Mouse (Mus musculus) lung, embryonic 15.5 days (tissue): Measurements from ENCODE around the gene Soga1. TPM values are rescaled to one million over a fixed set of nuclear protein-coding genes. Genes with fewer than 3 reads are reported as not detected.
A peak's percentile ranks its signal among the peaks of the same experiment; 100 is the strongest.

Source experiments
- ATAC-seq: fragments of 200-750 bp; cut with Nextera tagmentation; 2 replicates; pipeline ENCODE4 v1.8.0; 2017; ENCODE audit warnings: moderate number of reproducible peaks, borderline replicate concordance; ENCODE audit not compliant: low FRiP score, low TSS enrichment; ENCODE audit errors: extremely low read depth
- H3K27ac ChIP-seq: fragments of 300-500 bp; sonication (generic); 2 replicates; pipeline ENCODE4 v1.5.1; 2015; ENCODE audit warnings: moderate library complexity, mild to moderate bottlenecking, inconsistent platforms
- H3K27me3 ChIP-seq: fragments of 300-500 bp; sonication (generic); 2 replicates; pipeline ENCODE4 v1.6.1; 2015; ENCODE audit warnings: inconsistent platforms
- H3K36me3 ChIP-seq: fragments of 300-500 bp; sonication (generic); 2 replicates; pipeline ENCODE4 v1.6.1; 2015; ENCODE audit warnings: inconsistent platforms
- H3K4me1 ChIP-seq: fragments of 300-500 bp; sonication (generic); 2 replicates; pipeline ENCODE4 v1.6.1; 2015; ENCODE audit warnings: inconsistent platforms
- H3K4me2 ChIP-seq: fragments of 300-500 bp; sonication (generic); 2 replicates; pipeline ENCODE4 v1.6.1; 2015; ENCODE audit warnings: inconsistent platforms, mild to moderate bottlenecking, moderate library complexity
- H3K4me3 ChIP-seq: fragments of 300-500 bp; sonication (generic); 2 replicates; pipeline ENCODE4 v1.5.1; 2015; ENCODE audit warnings: mild to moderate bottlenecking, inconsistent platforms
- H3K9ac ChIP-seq: fragments of 300-500 bp; sonication (generic); 2 replicates; pipeline ENCODE4 v1.6.1; 2015; ENCODE audit warnings: inconsistent platforms
- H3K9me3 ChIP-seq: fragments of 300-500 bp; sonication (generic); 2 replicates; pipeline ENCODE4 v1.6.1; 2016; ENCODE audit warnings: inconsistent platforms
- WGBS: fragments of 180-500 bp; shearing (Covaris S2); methylation state at CpG from one replicate; pipeline ENCODE4 v1.1.7; 2015; 5-methylcytosine and 5-hydroxymethylcytosine counted together
- polyA plus RNA-seq: library from polyadenylated mRNA; unstranded; fragments of >200 nt; fragmentation: Nextera tagmentation; extraction: Ambion mirVana; gene quantifications from 2 replicates; pipeline ENCODE4 v1.2.1, GENCODE M21; 2015

Gene Soga1
- polyA plus RNA-seq, 1 experiment from 2014 or later = 5.1 TPM

DNA sequence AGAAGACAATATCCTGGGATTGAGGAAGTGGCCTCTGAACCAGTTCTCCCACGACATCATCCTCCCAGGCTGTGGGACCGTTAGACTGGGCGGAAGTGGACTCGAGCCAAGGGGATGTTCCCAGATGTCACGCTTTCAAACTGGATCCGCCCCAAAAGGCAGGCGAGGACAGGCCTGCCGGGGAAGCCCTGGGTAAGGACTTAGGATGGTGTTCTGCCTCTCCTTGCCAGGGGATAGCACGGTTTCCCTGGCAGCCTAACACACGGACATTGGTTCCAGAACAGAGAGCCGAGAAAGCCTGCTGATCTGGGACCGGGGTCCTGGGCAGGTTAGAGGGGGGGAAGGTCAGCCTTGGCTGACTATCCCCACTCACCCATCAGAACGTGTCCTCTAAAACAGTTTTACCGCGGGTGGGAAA lies 1.4 kb downstream of the Soga1 start:
- peak overlapping the region; percentile 96 for H3K27ac ChIP-seq
- 2% methylated on average over 15 of the region's 15 CpGs for WGBS
- peaks cover 59% of the 10 kb centered on the region for H3K4me1 ChIP-seq
- no peaks in the 10 kb centered on the region for H3K27me3 ChIP-seq
- peak; percentile 20; the same call in 1 of the 2 replicates for ATAC-seq
- peak overlapping the region; percentile 97 for H3K9ac ChIP-seq
- no peaks in the 10 kb centered on the region; the same call in 1 of the 2 replicates for H3K36me3 ChIP-seq
- peak overlapping the region; percentile 79 for H3K4me2 ChIP-seq
- peak overlapping the region; percentile 90 for H3K4me3 ChIP-seq
- H3K9me3 ChIP-seq = no peaks in the 10 kb centered on the region

DNA sequence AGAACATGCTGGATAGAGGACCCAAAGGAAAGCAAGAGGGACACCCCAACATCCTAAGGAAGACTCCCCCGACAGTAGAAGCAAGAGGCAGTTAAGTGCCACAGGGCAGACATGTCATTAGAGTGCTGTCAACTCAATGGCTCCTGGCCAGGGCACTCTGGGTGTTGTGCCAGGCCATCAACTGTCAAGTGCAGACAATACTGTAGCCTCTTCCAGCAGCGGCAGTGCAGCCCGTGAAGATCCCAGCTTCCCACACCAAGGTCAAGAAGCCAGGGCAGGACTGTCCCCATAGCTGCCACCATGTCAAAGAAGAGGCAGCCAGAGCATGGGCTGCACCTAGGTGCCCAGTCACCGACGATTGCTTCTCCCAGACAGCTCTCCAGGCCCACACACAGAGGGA lies 1.9 kb downstream of the Soga1 start:
- H3K27ac ChIP-seq = peak overlapping the region; percentile 96
- WGBS = 13% methylated on average over 5 of the region's 5 CpGs
- no peaks in the 10 kb centered on the region for H3K9me3 ChIP-seq
- H3K4me1 ChIP-seq = peaks cover 61% of the 10 kb centered on the region
- no peak for ATAC-seq
- H3K4me3 ChIP-seq = peak overlapping the region; percentile 90
- peak overlapping the region; percentile 97 for H3K9ac ChIP-seq
- no peaks in the 10 kb centered on the region for H3K27me3 ChIP-seq
- H3K36me3 ChIP-seq = no peaks in the 10 kb centered on the region; the same call in 1 of the 2 replicates
- peak overlapping the region; percentile 79 for H3K4me2 ChIP-seq

DNA sequence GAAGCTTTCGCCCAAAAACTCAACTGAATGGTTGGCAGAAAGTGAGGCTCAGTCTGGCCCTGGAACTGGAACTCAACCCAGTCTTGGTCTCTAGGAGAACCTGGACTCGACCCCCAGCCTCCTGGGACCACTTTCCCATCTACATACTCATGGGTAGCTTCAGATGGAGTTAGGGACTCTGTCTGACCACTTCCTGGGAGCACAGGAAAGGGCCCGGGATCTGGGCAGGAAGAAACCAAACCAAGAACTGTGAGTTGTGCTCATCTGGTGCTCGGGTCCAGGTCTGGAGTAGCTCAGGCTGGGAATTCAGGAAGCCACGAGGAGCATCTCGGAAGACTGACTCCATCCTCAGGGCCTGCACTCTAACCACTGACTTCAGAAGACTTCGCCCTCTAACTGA lies 2.5 kb downstream of the Soga1 start:
- peak overlapping the region; percentile 96; the same call in 1 of the 2 replicates for H3K27ac ChIP-seq

DNA sequence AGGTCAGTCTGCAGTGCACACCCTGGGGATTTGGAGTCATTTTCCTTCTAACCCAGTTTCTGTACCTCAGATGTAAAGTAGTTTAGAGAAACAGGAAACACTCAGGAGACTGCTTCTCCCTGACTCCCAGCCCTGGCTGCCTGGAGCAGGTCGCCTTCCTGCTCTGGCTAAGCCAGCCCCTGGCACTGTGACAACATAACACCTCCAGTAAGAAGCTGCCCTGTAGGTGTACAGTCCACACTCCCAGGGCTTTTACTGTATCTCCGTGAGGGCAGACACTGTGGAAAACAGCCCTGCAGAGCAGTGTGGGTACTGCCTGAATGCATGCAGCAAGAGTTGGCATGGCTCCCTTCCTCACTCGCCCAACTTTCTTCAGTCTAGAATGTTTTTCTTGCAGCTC lies 3.4 kb downstream of the Soga1 start:
- Histone ChIP-seq H3K4me1 (peaks cover 74% of the 10 kb centered on the region), H3K27ac (peak overlapping the region; percentile 96), H3K4me2 (peak overlapping the region; percentile 79), H3K9ac (peak overlapping the region; percentile 10; the same call in 1 of the 2 replicates), H3K9me3 (no peaks in the 10 kb centered on the region), H3K27me3 (no peaks in the 10 kb centered on the region), H3K4me3 (peak overlapping the region; percentile 90), H3K36me3 (no peaks in the 10 kb centered on the region; the same call in 1 of the 2 replicates)
- 24% methylated on average over 3 of the region's 3 CpGs for WGBS
- ATAC-seq = no peak

More for the DNA sequence above, 2.5 kb downstream of the Soga1 start:
- Histone ChIP-seq H3K4me1 (peaks cover 65% of the 10 kb centered on the region), H3K4me3 (peak overlapping the region; percentile 90), H3K27me3 (no peaks in the 10 kb centered on the region), H3K36me3 (no peaks in the 10 kb centered on the region; the same call in 1 of the 2 replicates), H3K9ac (0 out of 2 replicates have a peak overlapping the region, but pooled peaks have one; percentile 97), H3K9me3 (no peaks in the 10 kb centered on the region), H3K4me2 (peak overlapping the region; percentile 79)
- ATAC-seq = no peak
- WGBS = 66% methylated on average over 7 of the region's 7 CpGs

DNA sequence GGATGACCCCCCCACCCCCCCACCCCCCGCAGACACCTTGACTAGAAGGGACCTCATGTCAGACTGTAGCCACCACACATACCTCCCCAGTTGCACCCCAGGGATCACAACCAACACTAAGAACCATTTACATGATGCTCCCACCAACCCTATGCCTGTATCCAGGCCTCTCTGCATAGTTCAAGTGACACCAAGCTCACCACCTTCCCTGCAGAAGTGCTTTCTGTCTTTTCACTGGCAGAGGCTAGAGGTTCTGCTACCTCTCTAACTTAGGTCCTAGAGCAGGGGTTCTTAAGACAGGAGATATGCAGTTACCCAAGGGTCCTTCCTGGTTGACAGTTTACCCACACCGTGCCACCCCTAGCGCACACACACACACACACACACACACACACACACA lies 3.8 kb downstream of the Soga1 start:
- no peaks in the 10 kb centered on the region; the same call in 1 of the 2 replicates for H3K36me3 ChIP-seq
- no peaks in the 10 kb centered on the region for H3K27me3 ChIP-seq
- peak overlapping the region; percentile 79 for H3K4me2 ChIP-seq
- peak overlapping the region; percentile 96 for H3K27ac ChIP-seq
- H3K4me1 ChIP-seq = peaks cover 78% of the 10 kb centered on the region
- ATAC-seq = no peak
- H3K9ac ChIP-seq = peak overlapping the region; percentile 10; the same call in 1 of the 2 replicates
- peak overlapping the region; percentile 90 for H3K4me3 ChIP-seq
- no peaks in the 10 kb centered on the region for H3K9me3 ChIP-seq
- 81% methylated on average over 3 of the region's 3 CpGs for WGBS

DNA sequence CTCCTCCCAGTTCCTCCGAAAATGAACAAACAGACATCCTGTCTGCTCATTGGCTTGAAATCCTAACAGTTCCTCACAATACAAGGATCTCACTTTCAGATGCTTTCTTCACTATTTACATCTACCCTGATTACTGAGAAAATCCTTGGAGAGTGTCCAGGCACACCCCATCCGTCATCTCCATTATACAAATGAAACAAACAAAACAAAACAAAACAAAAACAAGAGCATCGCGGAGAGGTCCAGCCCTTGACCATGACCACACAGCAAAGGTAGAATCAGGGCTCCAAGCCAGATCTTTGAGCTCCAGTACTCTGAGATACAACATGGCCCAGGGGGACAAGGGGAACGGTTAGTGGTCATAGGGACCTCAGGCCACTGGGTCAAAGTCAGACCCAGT lies 4.3 kb downstream of the Soga1 start:
- ATAC-seq = no peak
- peaks cover 80% of the 10 kb centered on the region for H3K4me1 ChIP-seq
- H3K9me3 ChIP-seq = no peaks in the 10 kb centered on the region
- H3K27ac ChIP-seq = peak overlapping the region; percentile 96
- 40% methylated on average over 5 of the region's 5 CpGs for WGBS
- H3K4me3 ChIP-seq = peak overlapping the region; percentile 15
- no peaks in the 10 kb centered on the region; the same call in 1 of the 2 replicates for H3K36me3 ChIP-seq
- H3K9ac ChIP-seq = no peak overlapping the region; the same call in 1 of the 2 replicates
- no peaks in the 10 kb centered on the region for H3K27me3 ChIP-seq
- peak overlapping the region; percentile 79 for H3K4me2 ChIP-seq

DNA sequence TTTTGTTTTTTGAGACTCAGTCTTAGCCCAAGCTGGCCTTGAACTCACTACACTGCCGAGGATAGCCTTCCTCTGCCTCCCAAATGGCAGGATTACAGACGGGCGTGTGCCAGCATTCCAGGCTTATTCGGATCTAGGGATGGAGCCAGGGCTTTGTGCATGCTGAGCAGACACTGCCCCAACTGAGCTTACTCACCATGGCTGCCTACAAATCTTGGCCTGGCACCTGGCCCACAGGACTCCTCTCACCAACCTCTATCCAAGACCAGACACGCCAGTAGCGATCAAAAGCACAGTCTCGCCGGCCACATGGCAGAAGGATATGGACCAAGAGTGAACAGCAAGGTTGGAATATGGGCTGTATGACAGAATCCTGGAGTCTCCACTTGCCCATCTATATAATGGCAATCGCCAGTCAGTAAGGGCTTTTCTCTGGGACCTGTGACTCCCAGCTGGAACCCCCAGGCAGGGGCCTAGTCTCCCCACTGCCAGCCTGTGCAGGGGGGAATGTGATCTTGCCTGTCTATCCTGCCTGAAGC lies 4.8 kb downstream of the Soga1 start:
- WGBS = 65% methylated on average over 9 of the region's 9 CpGs
- H3K9me3 ChIP-seq = no peaks in the 10 kb centered on the region
- peaks cover 82% of the 10 kb centered on the region for H3K4me1 ChIP-seq
- no peak for ATAC-seq
- H3K27me3 ChIP-seq = no peaks in the 10 kb centered on the region
- H3K36me3 ChIP-seq = no peaks in the 10 kb centered on the region; the same call in 1 of the 2 replicates
- peak overlapping the region; percentile 2; the same call in 1 of the 2 replicates for H3K9ac ChIP-seq
- peak overlapping the region; percentile 15 for H3K4me3 ChIP-seq
- H3K27ac ChIP-seq = peak overlapping the region; percentile 96
- peak overlapping the region; percentile 79 for H3K4me2 ChIP-seq

DNA sequence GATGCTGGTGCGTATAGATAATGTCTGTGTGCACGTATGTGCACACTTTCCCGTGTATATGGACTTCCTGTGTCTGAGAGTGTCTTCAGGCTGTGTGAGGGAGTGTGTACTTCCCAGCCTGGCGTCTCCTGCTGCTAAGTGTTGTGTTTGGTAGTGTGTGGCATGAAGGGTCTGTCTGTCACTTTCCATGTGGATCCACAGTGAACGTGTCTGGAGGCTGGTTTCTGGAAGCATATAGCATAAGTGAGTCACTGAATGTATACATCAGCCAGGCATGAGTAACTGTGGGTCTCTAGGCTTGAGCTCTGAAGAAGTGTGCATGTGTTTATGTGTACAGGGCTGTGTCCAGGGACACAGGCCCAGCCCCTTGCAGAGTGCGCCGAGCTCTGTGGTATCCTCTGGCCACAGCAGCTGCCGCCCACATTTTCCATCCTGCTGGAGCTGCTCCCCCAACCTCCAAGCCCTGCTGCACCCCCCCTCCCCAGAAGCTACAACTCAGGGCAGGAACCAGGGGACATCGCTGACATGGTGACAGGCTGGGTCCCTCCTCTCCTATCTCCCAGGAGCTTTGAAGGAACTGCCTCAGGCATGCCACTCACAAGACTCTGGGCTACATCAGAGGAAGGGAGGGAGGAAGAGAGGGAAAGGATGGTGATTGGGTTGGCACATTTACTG lies 5.5 kb downstream of the Soga1 start:
- 53% methylated on average over 9 of the region's 9 CpGs for WGBS
- Histone ChIP-seq H3K9ac (no peak overlapping the region), H3K4me3 (no peak overlapping the region), H3K4me1 (peaks cover 89% of the 10 kb centered on the region), H3K27me3 (no peaks in the 10 kb centered on the region), H3K36me3 (no peaks in the 10 kb centered on the region; the same call in 1 of the 2 replicates), H3K9me3 (no peaks in the 10 kb centered on the region), H3K4me2 (peak overlapping the region; percentile 79), H3K27ac (peak overlapping the region; percentile 96)
- ATAC-seq = no peak

DNA sequence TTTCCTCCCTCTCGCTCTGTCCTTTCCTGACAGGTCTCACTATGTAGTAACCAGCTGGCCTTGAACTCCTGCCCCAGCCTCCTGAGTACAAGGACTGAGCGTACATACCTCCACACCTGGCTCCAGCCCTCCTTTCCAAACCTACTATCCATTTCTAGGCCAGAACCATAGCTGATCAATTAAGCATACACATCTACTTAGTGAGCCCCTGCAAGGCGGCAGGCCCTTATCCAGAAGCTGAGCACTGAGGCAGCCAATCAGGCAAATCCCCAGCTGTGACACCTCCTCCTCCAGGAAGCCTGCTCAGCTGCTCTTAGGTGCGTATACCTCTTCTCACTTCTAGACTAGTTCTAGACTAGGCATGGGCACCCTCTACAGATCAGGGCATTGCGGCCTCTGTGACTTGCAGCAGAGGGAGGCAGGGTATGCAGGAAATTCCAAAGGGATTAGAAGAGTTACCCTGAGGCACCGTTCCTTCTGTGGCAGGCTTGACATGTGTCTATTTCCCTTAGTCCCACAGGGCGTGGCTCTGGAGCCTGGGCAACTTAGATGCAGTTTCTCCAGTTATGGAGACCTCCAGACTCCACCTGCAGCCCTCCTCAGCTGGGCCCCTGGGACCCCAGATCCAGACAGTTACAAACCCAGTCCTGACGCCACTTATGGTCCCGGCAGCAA lies 6.6 kb downstream of the Soga1 start:
- H3K27ac ChIP-seq = peak overlapping the region; percentile 86
- peaks cover 100% of the 10 kb centered on the region for H3K4me1 ChIP-seq
- H3K36me3 ChIP-seq = no peaks in the 10 kb centered on the region; the same call in 1 of the 2 replicates
- no peak overlapping the region for H3K4me3 ChIP-seq
- peak overlapping the region; percentile 29; the same call in 1 of the 2 replicates for H3K4me2 ChIP-seq
- no peak overlapping the region for H3K9ac ChIP-seq
- no peaks in the 10 kb centered on the region for H3K27me3 ChIP-seq
- WGBS = 64% methylated on average over 9 of the region's 9 CpGs
- H3K9me3 ChIP-seq = no peaks in the 10 kb centered on the region
- no peak for ATAC-seq

DNA sequence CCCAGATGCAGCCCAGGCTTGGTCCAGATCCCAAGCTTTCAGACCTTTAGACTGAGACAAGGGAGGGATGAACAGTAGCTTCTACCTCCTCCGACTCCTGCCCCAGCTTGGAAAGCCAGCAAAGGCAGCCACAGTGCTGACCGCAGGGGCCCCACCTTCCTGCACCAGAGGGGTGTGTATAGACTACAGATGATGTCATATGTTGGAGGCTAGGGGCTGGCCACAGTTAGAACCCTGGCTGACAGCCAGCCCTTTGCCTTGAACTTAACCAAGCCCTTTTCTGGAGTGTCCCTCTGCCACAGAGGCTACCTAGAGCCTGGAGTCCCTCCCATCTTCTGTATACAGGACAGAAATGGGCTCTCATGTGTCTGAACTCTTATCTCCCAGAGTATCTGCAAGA lies 7.5 kb downstream of the Soga1 start:
- H3K36me3 ChIP-seq = no peaks in the 10 kb centered on the region; the same call in 1 of the 2 replicates
- H3K9me3 ChIP-seq = no peaks in the 10 kb centered on the region
- H3K4me2 ChIP-seq = peak overlapping the region; percentile 29
- H3K4me1 ChIP-seq = peaks cover 100% of the 10 kb centered on the region
- no peak overlapping the region for H3K9ac ChIP-seq
- peak; percentile 60 for ATAC-seq
- no peaks in the 10 kb centered on the region for H3K27me3 ChIP-seq
- no peak overlapping the region for H3K4me3 ChIP-seq
- peak overlapping the region; percentile 86 for H3K27ac ChIP-seq
- WGBS = 15% methylated on average over 2 of the region's 2 CpGs

DNA sequence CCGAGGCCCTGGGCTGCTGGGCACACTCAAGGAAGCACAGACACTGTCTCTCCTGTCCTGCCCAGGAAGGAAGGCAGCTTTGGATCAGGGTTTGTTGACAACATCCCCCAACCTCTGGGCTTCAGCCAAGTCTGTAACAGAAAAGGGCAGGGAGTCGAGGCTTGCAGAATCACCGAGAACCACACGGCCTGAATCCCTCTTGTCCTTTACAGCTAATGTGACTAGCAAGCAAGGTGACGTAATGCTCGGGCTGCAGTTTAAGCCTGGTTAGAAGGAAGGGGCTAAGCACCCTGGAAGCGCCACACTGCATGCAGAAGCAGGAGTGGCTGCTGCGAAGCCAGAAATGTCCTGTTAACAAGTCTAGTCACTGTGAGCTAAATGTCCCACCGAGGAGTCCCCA lies 8.7 kb downstream of the Soga1 start:
- 6% methylated on average over 9 of the region's 9 CpGs for WGBS
- no peaks in the 10 kb centered on the region for H3K27me3 ChIP-seq
- H3K4me3 ChIP-seq = no peak overlapping the region
- peaks cover 99% of the 10 kb centered on the region for H3K4me1 ChIP-seq
- no peak for ATAC-seq
- H3K36me3 ChIP-seq = no peaks in the 10 kb centered on the region; the same call in 1 of the 2 replicates
- peak overlapping the region; percentile 19 for H3K4me2 ChIP-seq
- H3K9ac ChIP-seq = 0 out of 2 replicates have a peak overlapping the region, but pooled peaks have one; percentile 17
- no peaks in the 10 kb centered on the region for H3K9me3 ChIP-seq
- H3K27ac ChIP-seq = peak overlapping the region; percentile 86
